Mouse (Mus musculus): ENCODE results near the gene Trp53i13. TPM values are rescaled to one million over a fixed set of nuclear protein-coding genes. Genes with fewer than 3 reads are reported as not detected.

Trp53i13 gene
- total RNA-seq, 2 experiments from 2014 or later = 12.9 to 13.2 TPM

DNA sequence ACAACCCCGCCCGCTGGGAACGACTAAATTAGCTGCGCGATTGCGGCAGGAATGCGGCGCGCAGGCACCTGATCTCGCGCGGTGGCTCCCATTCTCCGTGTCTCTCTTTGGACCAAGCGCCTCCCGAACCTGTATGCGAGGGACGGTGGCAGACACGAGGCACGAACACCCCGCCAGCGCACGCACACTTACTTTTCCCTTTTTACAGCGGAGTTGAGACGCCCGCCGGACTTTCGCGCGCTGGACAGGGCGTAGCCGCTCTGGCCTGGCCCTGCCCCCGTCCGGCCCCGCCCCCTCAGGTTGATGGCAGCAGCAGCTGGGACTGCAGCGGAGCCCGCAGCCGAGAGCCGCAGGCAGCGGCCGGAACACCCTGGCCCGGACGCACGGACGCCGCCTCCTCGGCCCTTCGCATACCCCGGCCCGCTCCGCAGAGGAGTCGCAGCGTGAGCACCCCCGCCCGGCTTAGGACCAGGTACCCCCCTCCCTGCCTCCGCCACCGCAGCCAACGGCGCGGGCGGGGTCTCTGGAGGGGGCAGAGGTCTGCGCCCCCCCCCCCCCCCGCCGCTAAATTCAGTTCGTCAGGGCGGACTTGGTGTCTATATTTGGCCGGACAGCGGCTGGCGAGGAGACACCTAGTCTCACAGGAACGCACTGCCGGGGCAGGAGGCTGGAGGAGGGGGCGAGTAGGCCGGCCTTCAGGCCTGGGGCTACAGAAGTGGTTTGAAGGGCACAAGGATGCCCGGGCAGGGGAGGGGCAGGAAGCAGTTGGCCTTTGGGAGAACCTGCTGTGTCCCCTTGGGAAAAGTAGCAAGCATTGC, 53.3 kb downstream of the Trp53i13 start, which contains the start of gene Coro6:
Coro6 (plus strand) TSS at position 129 of the 818 bp plus-strand sequence.
- peak; percentile 90 for DNase-seq

DNA sequence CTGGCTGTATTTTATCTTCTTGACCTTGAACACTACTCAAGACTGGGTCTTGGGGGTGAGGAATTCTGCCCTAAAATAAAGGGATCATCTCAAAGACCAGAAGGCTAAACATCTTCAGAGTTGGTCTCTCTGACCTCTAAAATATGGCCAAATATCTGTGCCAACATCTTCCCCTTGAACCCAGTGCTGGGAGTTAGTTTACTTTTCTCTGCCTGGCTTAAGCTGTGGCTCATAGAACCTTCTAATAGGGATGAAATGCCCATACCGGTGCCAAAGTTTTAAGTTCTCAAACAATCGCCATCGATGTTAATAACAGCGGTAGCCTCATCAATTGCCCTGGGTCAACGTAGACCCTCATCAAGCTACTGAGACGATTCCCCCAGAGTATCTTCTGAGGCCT, 53.9 kb downstream of the Trp53i13 start:
- DNase-seq = no peak

Other genes with a start within 250 kb of the Trp53i13 start
- gene Coro6, start 53.6 kb downstream of the Trp53i13 start, total RNA-seq (2021) = 10 to 100 TPM in 1 of 2 experiments, 1 to 10 TPM in 1; 5.4 to 24.8 TPM
- 10 to 100 TPM in 1 of 2 experiments, 1 to 10 TPM in 1; 8.3 to 13.4 TPM for gene Ankrd13b, start 26.3 kb downstream of the Trp53i13 start, total RNA-seq (2021)
- 10 to 100 TPM; 49.7 to 57.8 TPM for gene Git1, start 22.4 kb downstream of the Trp53i13 start, total RNA-seq (2021)
- 10 to 100 TPM; 26.1 to 27.5 TPM for gene Abhd15, start 859 bp downstream of the Trp53i13 start, total RNA-seq (2021)
- gene Gm10392, start 3.2 kb upstream of the Trp53i13 start, total RNA-seq (2021) = not detected
- gene Taok1, start 91.8 kb upstream of the Trp53i13 start, total RNA-seq (2021) = 10 to 100 TPM; 45.4 to 52.4 TPM
- 10 to 100 TPM; 66.1 to 69.1 TPM for gene Nufip2, start 170.2 kb upstream of the Trp53i13 start, total RNA-seq (2021)
- gene Cryba1, start 209.3 kb upstream of the Trp53i13 start, total RNA-seq (2021) = not detected
- gene Myo18a, start 247.3 kb upstream of the Trp53i13 start, total RNA-seq (2021) = 10 to 100 TPM; 53.9 to 80.1 TPM

All from adrenal gland, postnatal 10 days (tissue).